Comparison of ENCODE assay signal across 8 mouse cellular contexts in genomic region chr10:67284761-67285175, GRCm38 (mm10). TPM values are rescaled to one million over a fixed set of nuclear protein-coding genes. Genes with fewer than 3 reads are reported as not detected.
DNase-seq lines count a peak whose midpoint lies in the region; ATAC-seq lines count a peak whose summit lies in the region.

No protein-coding gene starts in this region.

- peak; percentile 68 for DNase-seq in adrenal gland, postnatal 14 days
- no peak for DNase-seq in adrenal gland, adult 8-10 months
- DNase-seq in right cerebral cortex, postnatal 4 days, result peak; percentile 24
- DNase-seq in right cerebral cortex, adult 18-20 months, result no peak
- no peak for DNase-seq in forebrain, embryonic 10.5 days (ENCODE audit: extremely low spot score, low spot score)
- DNase-seq in testis, postnatal 10 days (ENCODE audit: low spot score), result peak; percentile 68

- H3K9ac ChIP-seq in intestine, embryonic 16.5 days (ENCODE audit: low read depth, low read length), result peak overlapping the region; percentile 92

- peak overlapping the region; percentile 92 for H3K4me3 ChIP-seq in forebrain, embryonic 10.5 days
- peak overlapping the region; percentile 88 for H3K4me3 ChIP-seq in intestine, embryonic 16.5 days (ENCODE audit: low read length)

- peak overlapping the region; percentile 67 for H3K4me2 ChIP-seq in intestine, embryonic 16.5 days (ENCODE audit: low read depth, low read length)

- no peaks in the 10 kb centered on the region for H3K9me3 ChIP-seq in forebrain, embryonic 10.5 days
- no peaks in the 10 kb centered on the region for H3K9me3 ChIP-seq in intestine, embryonic 16.5 days (ENCODE audit: control insufficient read depth, low read length)

- H3K27me3 ChIP-seq in forebrain, embryonic 10.5 days (ENCODE audit: poor library complexity, severe bottlenecking), result no peaks in the 10 kb centered on the region
- no peaks in the 10 kb centered on the region for H3K27me3 ChIP-seq in intestine, embryonic 16.5 days (replicated peaks; ENCODE audit: control insufficient read depth, insufficient read depth, low read length)

- no peaks in the 10 kb centered on the region for H3K36me3 ChIP-seq in forebrain, embryonic 10.5 days (replicated peaks)
- no peaks in the 10 kb centered on the region for H3K36me3 ChIP-seq in intestine, embryonic 16.5 days (ENCODE audit: control insufficient read depth, insufficient read depth, low read length)

- peak; percentile 78 for ATAC-seq in intestine, embryonic 16.5 days
- ATAC-seq in megakaryocyte-erythroid progenitor cell, adult 5-6 weeks (replicated peaks; ENCODE audit: low FRiP score, low TSS enrichment, poor library complexity, severe bottlenecking), result peak; percentile 64

- peak overlapping the region; percentile 88 for H3K27ac ChIP-seq in forebrain, embryonic 10.5 days
- H3K27ac ChIP-seq in intestine, embryonic 16.5 days (ENCODE audit: low read length), result peak overlapping the region; percentile 69

- H3K4me1 ChIP-seq in forebrain, embryonic 10.5 days, result peaks cover 29% of the 10 kb centered on the region
- H3K4me1 ChIP-seq in intestine, embryonic 16.5 days (ENCODE audit: control insufficient read depth, insufficient read depth, low read length), result peaks cover 19% of the 10 kb centered on the region

- 1% methylated on average over 41 of the region's 41 CpGs for WGBS in forebrain, embryonic 10.5 days
- under 1% methylated on average over 24 of the region's 41 CpGs for WGBS in intestine, embryonic 16.5 days

RNA-seq across cellular contexts. Expression of gene Nrbf2, which starts 0.3 kb away (rescaled TPM):
- total RNA-seq in adrenal gland, postnatal 14 days (2021), result 17.5 and 21.8 TPM in 2 replicates
- 10 to 100 TPM; 12.8 to 17.6 (median 15.5) TPM for total RNA-seq in adrenal gland, adult 8-10 months (2022)
- 35.9 and 38.8 TPM in 2 replicates for polyA plus RNA-seq in forebrain, embryonic 10.5 days (2016; fragmentation: Nextera tagmentation; extraction: Ambion mirVana)
- polyA plus RNA-seq in intestine, embryonic 16.5 days (2015; fragmentation: Nextera tagmentation; extraction: Ambion mirVana), result 35.6 and 38.5 TPM in 2 replicates
- 26.4 and 33.3 TPM in 2 replicates for total RNA-seq in megakaryocyte-erythroid progenitor cell, adult 5-6 weeks (2014; fragmentation: Nextera tagmentation)
- total RNA-seq in megakaryocyte-erythroid progenitor cell, adult 5-6 weeks (2017), result 24.0 and 32.0 TPM in 2 replicates

Comparison
In these comparisons a context has a peak if more than half of its experiments do, and no peak if none do; other contexts are left out.
1. DNase-seq: peak in adrenal gland, postnatal 14 days (single experiment), right cerebral cortex, postnatal 4 days (single experiment) and testis, postnatal 10 days (single experiment); none in adrenal gland, adult 8-10 months (single experiment), right cerebral cortex, adult 18-20 months (single experiment) and forebrain, embryonic 10.5 days (single experiment).